Mouse (Mus musculus): ENCODE results near the gene Nuak2. TPM values are rescaled to one million over a fixed set of nuclear protein-coding genes. Genes with fewer than 3 reads are reported as not detected.

The Nuak2 gene
- total RNA-seq, 1 experiment from 2014 or later = 12.0 TPM

GRCm38 (mm10) chr1:132321821-132322580 lies 6.1 kb downstream of the Nuak2 start:
- ATAC-seq (replicated peaks; ENCODE audit: low read depth, poor library complexity, severe bottlenecking) = no peak

- no peak for ATAC-seq (replicated peaks; ENCODE audit: low read depth, poor library complexity, severe bottlenecking)
Observed at GRCm38 (mm10) chr1:132322711-132323542, 7.0 kb downstream of the Nuak2 start.

GRCm38 (mm10) chr1:132326777-132327176 lies 10.9 kb downstream of the Nuak2 start:
- ATAC-seq (replicated peaks; ENCODE audit: low read depth, poor library complexity, severe bottlenecking) = no peak

GRCm38 (mm10) chr1:132327477-132327876 lies 11.6 kb downstream of the Nuak2 start:
- no peak for ATAC-seq (replicated peaks; ENCODE audit: low read depth, poor library complexity, severe bottlenecking)

GRCm38 (mm10) chr1:132328565-132328964 lies 12.6 kb downstream of the Nuak2 start:
- ATAC-seq (replicated peaks; ENCODE audit: low read depth, poor library complexity, severe bottlenecking) = no peak

DNA sequence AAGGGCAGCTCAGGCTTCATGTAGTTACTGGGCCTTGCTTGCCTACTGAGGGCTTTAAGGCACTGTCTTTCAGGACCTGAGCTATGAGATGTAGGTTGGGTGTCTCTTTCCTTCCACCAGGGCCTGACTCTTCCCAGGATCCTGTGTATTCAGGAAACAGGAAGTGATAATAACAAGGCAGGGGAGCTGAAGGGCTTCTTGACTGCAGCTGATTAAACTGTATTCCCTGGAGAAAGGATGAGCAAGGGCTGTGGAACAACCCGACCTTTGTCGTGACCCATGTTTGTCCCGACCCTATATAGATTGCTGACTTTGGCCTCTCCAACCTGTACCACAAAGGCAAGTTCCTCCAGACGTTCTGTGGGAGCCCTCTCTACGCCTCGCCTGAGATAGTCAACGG lies 13.7 kb downstream of the Nuak2 start:
- no peak for ATAC-seq (replicated peaks; ENCODE audit: low read depth, poor library complexity, severe bottlenecking)

DNA sequence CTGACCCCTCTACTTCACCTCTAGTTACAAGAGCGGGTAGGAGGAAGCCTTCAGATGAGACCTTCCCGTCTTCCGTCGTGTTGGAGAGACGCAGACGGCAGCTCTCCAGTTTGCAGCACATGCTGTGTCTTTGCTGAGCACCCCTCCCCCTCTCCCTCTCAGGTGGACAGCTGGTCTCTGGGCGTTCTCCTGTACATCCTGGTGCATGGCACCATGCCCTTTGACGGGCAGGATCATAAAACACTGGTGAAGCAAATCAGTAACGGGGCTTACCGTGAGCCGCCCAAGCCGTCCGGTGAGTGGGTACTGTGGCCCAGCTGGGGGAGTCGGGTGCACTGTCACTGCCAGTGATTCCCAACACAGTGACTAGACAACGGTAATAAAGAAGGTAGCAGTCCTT lies 14.5 kb downstream of the Nuak2 start:
- no peak for ATAC-seq (replicated peaks; ENCODE audit: low read depth, poor library complexity, severe bottlenecking)

GRCm38 (mm10) chr1:132331283-132331682 lies 15.4 kb downstream of the Nuak2 start:
- no peak for ATAC-seq (replicated peaks; ENCODE audit: low read depth, poor library complexity, severe bottlenecking)

- ATAC-seq (replicated peaks; ENCODE audit: low read depth, poor library complexity, severe bottlenecking) = no peak
Observed at GRCm38 (mm10) chr1:132333201-132333600, 17.3 kb downstream of the Nuak2 start.

DNA sequence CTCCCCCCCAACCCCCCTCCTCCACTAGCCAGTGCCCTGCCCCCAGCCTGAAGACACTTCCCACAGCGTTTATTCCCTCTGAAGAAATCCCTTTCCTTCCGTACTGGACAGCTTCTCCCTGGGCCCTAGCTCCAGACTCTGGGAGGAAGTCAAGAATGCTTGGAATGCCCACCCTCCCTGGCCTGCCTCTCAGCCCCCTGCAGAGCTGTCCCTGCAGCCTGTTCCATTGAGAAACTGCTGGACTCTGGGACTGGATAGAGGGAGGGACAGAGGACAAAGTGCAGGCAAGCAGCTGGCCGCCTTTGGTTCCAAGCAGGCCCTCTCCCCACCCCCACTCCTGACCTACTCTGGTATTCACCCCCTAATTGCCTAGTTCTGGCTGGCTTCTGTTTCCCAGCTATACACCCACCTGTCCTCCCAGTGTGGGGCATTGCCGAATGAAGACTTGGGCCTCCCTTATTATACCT lies 17.8 kb downstream of the Nuak2 start:
- ATAC-seq (replicated peaks; ENCODE audit: low read depth, poor library complexity, severe bottlenecking) = no peak

DNA sequence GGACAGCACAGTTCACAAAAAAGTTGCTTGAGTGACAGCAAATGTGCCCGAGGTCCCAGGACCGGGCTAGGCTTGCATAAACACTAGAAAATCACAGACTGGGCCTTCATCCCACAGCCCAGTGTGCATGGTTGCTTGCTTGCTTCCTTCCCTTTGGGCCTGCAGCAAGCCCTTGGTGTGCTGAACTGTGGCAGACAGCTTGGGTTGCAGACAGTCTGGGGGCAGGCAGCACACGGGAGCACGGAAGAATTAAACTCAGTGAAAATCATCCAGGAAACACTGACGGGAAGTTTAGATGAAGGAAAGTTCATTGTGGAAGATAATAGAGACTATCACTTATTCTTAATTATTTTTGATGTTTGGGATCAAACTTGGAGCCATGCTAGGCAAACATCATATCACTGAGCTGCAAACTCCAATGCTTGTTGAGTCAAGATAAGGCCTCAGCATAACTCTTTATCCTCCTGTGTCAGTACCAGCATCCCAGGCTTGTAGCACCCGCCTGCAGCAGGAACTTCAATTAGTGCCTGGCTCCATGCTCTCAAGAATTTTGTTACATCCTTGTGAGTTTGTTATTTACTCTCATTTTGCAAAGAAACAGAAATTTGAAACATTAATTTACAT lies 18.4 kb downstream of the Nuak2 start:
- ATAC-seq (replicated peaks; ENCODE audit: low read depth, poor library complexity, severe bottlenecking) = no peak

DNA sequence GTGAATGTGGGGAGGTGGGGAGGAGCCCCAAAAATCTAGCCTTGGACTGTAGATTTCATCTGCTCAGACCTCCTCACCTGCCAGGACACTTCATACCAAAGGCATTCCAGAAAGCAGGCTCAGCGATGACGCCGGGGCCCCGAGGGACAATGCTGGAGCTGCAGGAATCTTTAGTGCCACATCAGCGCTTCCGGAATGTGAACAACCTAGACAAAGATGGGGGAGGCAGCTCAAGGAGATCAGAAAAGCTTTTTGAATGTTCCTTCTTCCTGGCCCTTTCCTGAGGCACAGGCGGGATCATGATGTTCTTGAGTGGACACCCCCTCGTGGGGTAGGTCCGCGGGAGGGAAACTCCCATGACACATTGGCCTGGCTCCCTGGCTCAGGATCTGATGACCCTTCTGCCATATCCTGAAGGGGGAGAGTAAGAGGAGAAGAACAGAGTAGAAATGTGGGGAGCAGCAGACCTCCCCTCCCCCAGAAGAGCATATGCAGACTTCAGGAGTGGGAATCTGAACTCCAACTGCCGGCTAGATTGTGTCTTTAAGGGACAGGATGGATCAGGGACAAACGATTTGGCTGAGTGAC lies 19.5 kb downstream of the Nuak2 start:
- ATAC-seq (replicated peaks; ENCODE audit: low read depth, poor library complexity, severe bottlenecking) = no peak

DNA sequence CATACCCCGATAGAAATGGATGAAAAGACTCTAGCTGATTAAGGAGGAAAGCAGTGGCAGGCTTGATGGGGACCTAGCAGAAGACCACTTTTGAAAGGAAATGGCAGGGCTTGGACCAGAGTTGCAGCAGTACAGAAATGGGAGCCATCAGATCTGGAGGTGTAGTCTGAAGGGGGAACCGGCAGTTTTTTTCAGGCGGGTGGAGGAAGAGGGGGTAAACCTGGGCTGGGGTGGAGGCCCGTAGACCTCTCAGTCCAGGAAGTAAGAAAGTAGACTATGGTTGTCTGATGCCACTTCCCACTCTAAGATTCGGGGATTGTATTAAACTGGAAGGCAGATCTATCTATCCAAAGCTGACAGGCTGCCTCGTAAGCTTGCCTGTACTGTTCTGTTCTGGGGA lies 21.0 kb downstream of the Nuak2 start:
- 0 out of 2 replicates have a peak, but pooled peaks have one; percentile 19 for ATAC-seq (replicated peaks; ENCODE audit: low read depth, poor library complexity, severe bottlenecking)

- no peak for ATAC-seq (replicated peaks; ENCODE audit: low read depth, poor library complexity, severe bottlenecking)
Observed at GRCm38 (mm10) chr1:132338027-132338660, 22.2 kb downstream of the Nuak2 start.

DNA sequence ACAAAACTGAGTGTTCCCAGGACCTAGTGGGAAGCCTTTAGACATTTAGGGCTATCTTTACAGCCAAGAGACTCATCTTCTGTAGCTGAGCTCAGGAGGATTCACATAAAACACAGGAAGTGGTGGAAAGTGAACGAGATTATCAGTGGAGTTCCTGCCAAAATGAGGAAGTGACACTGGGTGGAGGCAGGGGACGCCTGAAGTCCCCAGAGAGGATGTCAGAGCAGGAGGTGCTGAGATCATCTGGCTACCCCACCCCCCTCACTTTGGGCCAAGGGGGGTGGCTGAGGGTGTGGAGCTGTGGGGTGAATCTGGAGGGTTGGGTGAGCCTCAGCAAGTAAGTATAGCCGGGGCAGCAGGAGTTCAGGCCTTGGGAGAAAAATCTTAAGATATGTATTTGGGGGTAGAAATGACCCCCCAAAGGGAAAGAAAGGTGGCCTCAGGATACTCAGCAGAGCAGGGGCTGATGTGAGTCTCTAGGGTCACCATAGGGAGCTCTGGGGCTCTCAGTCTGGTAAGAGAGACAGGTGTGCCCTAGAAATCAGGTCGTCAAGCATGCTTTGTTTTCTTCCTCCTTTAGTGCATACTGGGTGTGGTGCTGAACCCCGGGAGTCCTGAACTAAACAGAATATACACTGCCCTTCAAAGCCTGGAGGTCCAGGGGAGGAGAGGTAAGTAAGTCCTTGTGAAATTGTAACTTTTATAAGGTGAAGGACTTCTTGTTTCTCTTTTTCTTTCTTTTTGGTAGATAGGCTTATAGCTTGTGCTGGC lies 26.0 kb downstream of the Nuak2 start:
- ATAC-seq (replicated peaks; ENCODE audit: low read depth, poor library complexity, severe bottlenecking) = peak; percentile 97

DNA sequence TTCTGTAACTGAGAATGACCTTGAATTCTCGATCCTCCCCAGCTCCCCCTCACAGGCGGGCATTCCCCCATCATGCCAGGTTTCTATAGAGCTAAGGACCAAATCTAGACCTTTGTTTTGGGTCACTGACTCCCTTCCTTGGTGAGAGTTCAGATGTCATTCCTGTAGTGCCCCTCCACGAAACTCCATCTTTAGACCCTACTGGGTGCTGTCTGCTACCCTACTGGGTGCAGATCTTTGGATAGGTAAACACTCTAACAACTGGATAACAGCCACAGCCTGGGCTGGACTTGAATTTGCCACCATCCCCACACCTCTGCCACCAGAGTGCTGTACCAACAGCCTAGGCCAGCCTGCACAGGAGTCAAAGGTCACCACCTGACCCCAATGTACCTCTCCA lies 26.6 kb downstream of the Nuak2 start:
- no peak for ATAC-seq (replicated peaks; ENCODE audit: low read depth, poor library complexity, severe bottlenecking)

GRCm38 (mm10) chr1:132343191-132343590 lies 27.3 kb downstream of the Nuak2 start:
- ATAC-seq (replicated peaks; ENCODE audit: low read depth, poor library complexity, severe bottlenecking) = no peak

GRCm38 (mm10) chr1:132343656-132344055 lies 27.7 kb downstream of the Nuak2 start:
- no peak for ATAC-seq (replicated peaks; ENCODE audit: low read depth, poor library complexity, severe bottlenecking)

DNA sequence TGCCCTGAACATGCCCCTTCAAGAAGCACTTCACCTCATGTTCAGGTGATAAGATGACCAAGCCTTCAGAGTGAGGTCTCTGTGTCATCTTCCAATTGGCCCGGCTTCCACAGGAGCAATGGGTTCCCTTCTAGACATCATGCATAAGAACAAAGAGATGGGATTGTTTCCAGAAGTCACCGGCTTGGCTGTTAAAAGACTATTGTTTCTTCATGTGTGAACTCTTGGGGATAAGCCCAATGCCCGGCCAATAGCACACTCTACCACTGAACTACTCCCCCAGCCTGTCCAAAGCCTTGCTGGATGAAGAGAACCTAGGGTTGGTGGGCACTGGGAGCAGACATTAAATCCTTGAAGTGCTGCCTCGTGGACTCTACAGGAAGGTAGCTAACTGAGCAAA lies 29.6 kb downstream of the Nuak2 start:
- ATAC-seq (replicated peaks; ENCODE audit: low read depth, poor library complexity, severe bottlenecking) = no peak

All from common myeloid progenitor, adult 5-6 weeks (primary cell).